22 mouse cellular contexts compared by ENCODE assay signal in the genomic region with DNA sequence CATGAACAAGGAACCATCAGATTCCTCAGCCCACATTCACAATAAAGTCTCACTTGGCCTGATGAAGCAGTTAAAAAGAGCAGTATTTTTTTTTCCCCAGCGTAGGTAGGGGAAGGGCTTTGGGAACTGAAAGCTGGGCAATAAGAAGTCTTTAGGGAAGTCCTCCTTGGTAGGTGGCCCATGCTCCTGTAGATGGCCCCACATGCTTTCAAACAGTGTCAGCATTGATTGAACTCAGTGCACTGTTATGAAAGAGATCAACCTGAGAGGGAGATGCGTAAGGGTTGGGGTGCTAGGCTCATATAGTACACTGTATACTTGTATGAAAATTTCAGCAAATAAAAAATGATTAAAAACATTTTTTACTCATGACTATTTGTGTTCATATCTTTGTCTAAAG. TPM values are rescaled to one million over a fixed set of nuclear protein-coding genes. Genes with fewer than 3 reads are reported as not detected.
A peak's percentile ranks its signal among the peaks of the same experiment; 100 is the strongest.
DNase-seq lines count a peak whose midpoint lies in the region; ATAC-seq and TF ChIP-seq lines count a peak whose summit lies in the region.
"Had no signal": no experiment of that assay in that cellular context is flagged by ENCODE, and none has a peak within 500 bp of the region (broad histone marks: within the 10 kb centered on the region; RNA-seq: fewer than 3 reads in every experiment).

No protein-coding gene starts in this region.

- TF ChIP-seq CTCF in embryonic fibroblast, embryonic 13.5 days (IDR thresholded peaks at IDR 0.05; ENCODE audit: borderline replicate concordance, insufficient read depth, low read length): no peak

- H3K9me3 ChIP-seq in liver, embryonic 13.5 days (replicated peaks): no peaks in the 10 kb centered on the region
- H3K9me3 ChIP-seq in liver, embryonic 12.5 days (replicated peaks): no peaks in the 10 kb centered on the region
- H3K9me3 ChIP-seq: heart, embryonic 15.5 days; limb, embryonic 10.5 days; midbrain, embryonic 15.5 days had no signal

- DNase-seq in heart, adult 11 months: peak; percentile 70
- no peak for DNase-seq in heart, postnatal 14 days
- no peak for DNase-seq in liver, embryonic 13.5 days
- peak; percentile 48 for DNase-seq in splenic B cell, adult 2 months (ENCODE audit: low read depth, low spot score)
- no peak for DNase-seq in ovary, postnatal 36 days (ENCODE audit: low spot score)
- DNase-seq in gastrocnemius, postnatal 36 days: no peak
- DNase-seq: adrenal gland, adult 8-10 months; cerebellum, adult 11-12 months; cerebellum, postnatal 10 days; gastrocnemius, postnatal 25 days; heart, postnatal 4 days; kidney, adult 8-10 months; lung, embryonic 14.5 days; thymus, postnatal 25 days had no signal

- WGBS in liver, embryonic 13.5 days (ENCODE audit: insufficient replicate concordance): 91% methylated on average over 2 of the region's 2 CpGs
- 89% methylated on average over 2 of the region's 2 CpGs for WGBS in liver, embryonic 12.5 days (ENCODE audit: insufficient replicate concordance)

- no peak overlapping the region for H3K27ac ChIP-seq in liver, embryonic 13.5 days
- H3K27ac ChIP-seq in liver, embryonic 12.5 days: no peak overlapping the region; the same call in 1 of the 2 replicates
- H3K27ac ChIP-seq in embryonic fibroblast, embryonic 13.5 days (ENCODE audit: insufficient read depth, low read length): peak overlapping the region; percentile 100
- H3K27ac ChIP-seq: heart, embryonic 15.5 days; hindbrain, embryonic 14.5 days; limb, embryonic 10.5 days; midbrain, embryonic 15.5 days had no signal

- no peak for TF ChIP-seq POLR2A in embryonic fibroblast, embryonic 13.5 days (IDR thresholded peaks at IDR 0.05; ENCODE audit: low read depth, low read length)

- ATAC-seq in liver, embryonic 13.5 days (ENCODE audit: low read depth): peak; percentile 18; the same call in 1 of the 2 replicates
- ATAC-seq in liver, embryonic 12.5 days: no peak
- ATAC-seq: CD4-positive, CD25-positive, alpha-beta regulatory T cell, adult 4 months; inflammation-experienced regulatory T-cells, adult 6 months; midbrain, embryonic 15.5 days had no signal

- H3K27me3 ChIP-seq in liver, embryonic 13.5 days: no peaks in the 10 kb centered on the region
- no peaks in the 10 kb centered on the region for H3K27me3 ChIP-seq in liver, embryonic 12.5 days (replicated peaks)
- no peaks in the 10 kb centered on the region for H3K27me3 ChIP-seq in splenic B cell, adult 2 months (ENCODE audit: control insufficient read depth, insufficient read depth, low read length, poor library complexity, severe bottlenecking)
- H3K27me3 ChIP-seq: heart, embryonic 15.5 days; midbrain, embryonic 15.5 days had no signal

- H3K36me3 ChIP-seq in liver, embryonic 13.5 days: peaks cover 93% of the 10 kb centered on the region
- peaks cover 99% of the 10 kb centered on the region for H3K36me3 ChIP-seq in liver, embryonic 12.5 days
- peaks cover 10% of the 10 kb centered on the region for H3K36me3 ChIP-seq in splenic B cell, adult 2 months (ENCODE audit: control insufficient read depth, insufficient read depth, low read length, poor library complexity, severe bottlenecking)

- intact Hi-C loops in heart, postnatal 14 days (cut with DNase I): loop anchor here (5.0 kb wide), 1 partner anchor 35 kb away; no protein-coding TSS in a partner anchor
- intact Hi-C loops in gastrocnemius, postnatal 36 days (cut with DNase I): no loop called here

- no peak overlapping the region for H3K4me2 ChIP-seq in liver, embryonic 13.5 days
- no peak overlapping the region for H3K4me2 ChIP-seq in liver, embryonic 12.5 days
- H3K4me2 ChIP-seq: heart, embryonic 15.5 days; hindbrain, embryonic 14.5 days; lung, embryonic 14.5 days; midbrain, embryonic 15.5 days had no signal

- H3K4me1 ChIP-seq in liver, embryonic 13.5 days (replicated peaks): peaks cover 5% of the 10 kb centered on the region; the same call in 1 of the 2 replicates
- H3K4me1 ChIP-seq in liver, embryonic 12.5 days: peaks cover 7% of the 10 kb centered on the region
- H3K4me1 ChIP-seq in embryonic fibroblast, embryonic 13.5 days (ENCODE audit: control insufficient read depth, insufficient read depth, low read length): peaks cover 6% of the 10 kb centered on the region; the same call in 1 of the 2 replicates
- H3K4me1 ChIP-seq: limb, embryonic 10.5 days had no signal

- no peak overlapping the region for H3K9ac ChIP-seq in liver, embryonic 13.5 days
- H3K9ac ChIP-seq in liver, embryonic 12.5 days: no peak overlapping the region
- H3K9ac ChIP-seq: heart, embryonic 15.5 days; hindbrain, embryonic 14.5 days; lung, embryonic 14.5 days; midbrain, embryonic 15.5 days had no signal

- H3K4me3 ChIP-seq in liver, embryonic 13.5 days (replicated peaks): no peak overlapping the region
- no peak overlapping the region for H3K4me3 ChIP-seq in liver, embryonic 12.5 days
- H3K4me3 ChIP-seq in embryonic fibroblast, embryonic 13.5 days (ENCODE audit: insufficient read depth, low read length): no peak overlapping the region
- H3K4me3 ChIP-seq: heart, embryonic 15.5 days; limb, embryonic 10.5 days; midbrain, embryonic 15.5 days had no signal

RNA-seq across cellular contexts. Expression of gene Ptrh2, which starts 8.2 kb away (rescaled TPM):
- total RNA-seq in heart, postnatal 14 days (2021): 1 to 10 TPM; 7.0 to 7.2 TPM
- 23.0 and 23.3 TPM in 2 replicates for polyA plus RNA-seq in liver, embryonic 13.5 days (2015; fragmentation: Nextera tagmentation; extraction: Ambion mirVana)
- polyA plus RNA-seq in liver, embryonic 12.5 days (2016; fragmentation: Nextera tagmentation; extraction: Ambion mirVana): 26.1 and 26.8 TPM in 2 replicates
- polyA plus RNA-seq in embryonic fibroblast, embryonic 13.5 days (2011; ENCODE audit: insufficient read length, low read depth, missing spikeins): 18.3 and 19.1 TPM in 2 replicates
- total RNA-seq in gastrocnemius, postnatal 36 days (2021): 1 to 10 TPM; 5.1 to 6.1 TPM

RNA-seq across cellular contexts. Expression of gene Vmp1, which starts 8.3 kb away (rescaled TPM):
- 10 to 100 TPM; 55.3 to 59.2 TPM for total RNA-seq in heart, postnatal 14 days (2021)
- polyA plus RNA-seq in liver, embryonic 13.5 days (2015; fragmentation: Nextera tagmentation; extraction: Ambion mirVana): 89.2 and 103 TPM in 2 replicates
- 102 and 110 TPM in 2 replicates for polyA plus RNA-seq in liver, embryonic 12.5 days (2016; fragmentation: Nextera tagmentation; extraction: Ambion mirVana)
- 525 and 577 TPM in 2 replicates for polyA plus RNA-seq in embryonic fibroblast, embryonic 13.5 days (2011; ENCODE audit: insufficient read length, low read depth, missing spikeins)
- 10 to 100 TPM; 75.0 to 79.6 TPM for total RNA-seq in gastrocnemius, postnatal 36 days (2021)

Comparison
In these comparisons a context has a peak if more than half of its experiments do, and no peak if none do; other contexts are left out.
1. DNase-seq: peak in heart, adult 11 months (single experiment) and splenic B cell, adult 2 months (single experiment); none in heart, postnatal 14 days (0 of 2), liver, embryonic 13.5 days (single experiment), ovary, postnatal 36 days (single experiment) and gastrocnemius, postnatal 36 days (0 of 2).